Mouse (Mus musculus) heart, postnatal 0 days (tissue): ENCODE measurements around the gene Tshz2. TPM values are rescaled to one million over a fixed set of nuclear protein-coding genes. Genes with fewer than 3 reads are reported as not detected.
A peak's percentile ranks its signal among the peaks of the same experiment; 100 is the strongest.

Source experiments
- ATAC-seq: fragments of 200-750 bp; cut with Nextera tagmentation; 2 replicates; pipeline ENCODE4 v1.8.0; 2017; ENCODE audit warnings: low read depth, moderate number of reproducible peaks, moderate library complexity; ENCODE audit not compliant: insufficient read depth
- DNase-seq: peaks from one replicate; pipeline ENCODE4 v3.0.0-alpha.2; 2016; ENCODE audit warnings: low spot score
- H3K27ac ChIP-seq: fragments of 300-500 bp; sonication (generic); 2 replicates; pipeline ENCODE4 v1.5.1; 2014; ENCODE audit warnings: low read depth, mild to moderate bottlenecking
- H3K27me3 ChIP-seq: fragments of 300-500 bp; sonication (generic); 2 replicates; pipeline ENCODE4 v1.6.1; 2014; ENCODE audit warnings: low read length, mixed read lengths; ENCODE audit not compliant: control insufficient read depth, insufficient read depth
- H3K36me3 ChIP-seq: fragments of 300-500 bp; sonication (generic); replicated peaks from 2 replicates; pipeline ENCODE4 v1.6.1; 2014; ENCODE audit warnings: low read length, mixed read lengths; ENCODE audit not compliant: control insufficient read depth, insufficient read depth
- H3K4me1 ChIP-seq: fragments of 300-500 bp; sonication (generic); 2 replicates; pipeline ENCODE4 v1.6.1; 2014; ENCODE audit warnings: antibody characterized with exemption; ENCODE audit not compliant: control insufficient read depth, insufficient read depth
- H3K4me2 ChIP-seq: fragments of 300-500 bp; sonication (generic); 2 replicates; pipeline ENCODE4 v1.6.1; 2014; ENCODE audit warnings: low read depth, mild to moderate bottlenecking, low read length, moderate library complexity
- H3K4me3 ChIP-seq: fragments of 300-500 bp; sonication (generic); 2 replicates; pipeline ENCODE4 v1.5.1; 2014; ENCODE audit warnings: low read depth, low read length
- H3K9ac ChIP-seq: fragments of 300-500 bp; sonication (generic); replicated peaks from 2 replicates; pipeline ENCODE4 v1.6.1; 2014; ENCODE audit warnings: low read depth, low read length, mixed read lengths
- H3K9me3 ChIP-seq: fragments of 300-500 bp; sonication (generic); replicated peaks from 2 replicates; pipeline ENCODE4 v1.6.1; 2016; ENCODE audit warnings: low read length; ENCODE audit not compliant: control insufficient read depth
- CTCF ChIP-seq: IDR thresholded peaks from 2 replicates; pipeline ENCODE4 v1.5.1; 2016; ENCODE audit warnings: antibody characterized with exemption, control low read depth, low read depth
- EP300 ChIP-seq: IDR thresholded peaks from 2 replicates; pipeline ENCODE4 v1.6.1; 2016; ENCODE audit warnings: antibody characterized with exemption, low read depth
- WGBS: fragments of 180-500 bp; shearing (Covaris S2); extraction: QIAGEN DNeasy Blood & Tissue Kit; methylation state at CpG from one replicate; pipeline ENCODE4 v1.1.7; 2014; 5-methylcytosine and 5-hydroxymethylcytosine counted together
- polyA plus RNA-seq: library from polyadenylated mRNA; unstranded; fragments of >200 nt; fragmentation: Nextera tagmentation; extraction: Ambion mirVana; gene quantifications from 2 replicates; pipeline ENCODE4 v1.2.1, GENCODE M21; 2015
- total RNA-seq: library from RNA; depleted of rRNA; stranded (reverse); fragments of >200 nt; gene quantifications from 2 replicates; pipeline ENCODE4 v1.2.3, GENCODE M21; 2014; ENCODE audit warnings: low replicate concordance

Gene Tshz2
- total and polyA plus RNA-seq, 2 experiments from 2014 or later, result 2.8 to 7.8 TPM

- no peaks in the 10 kb centered on the region for H3K4me1 ChIP-seq
- H3K27me3 ChIP-seq, result no peaks in the 10 kb centered on the region
- no peaks in the 10 kb centered on the region for H3K9me3 ChIP-seq
- no peak for TF ChIP-seq CTCF
- no peak for TF ChIP-seq EP300
- no peak overlapping the region for H3K27ac ChIP-seq
- DNase-seq, result no peak
- WGBS, result 68% methylated on average over 13 of the region's 13 CpGs
- H3K4me2 ChIP-seq, result no peak overlapping the region
- H3K9ac ChIP-seq, result no peak overlapping the region
- no peaks in the 10 kb centered on the region for H3K36me3 ChIP-seq
- H3K4me3 ChIP-seq, result no peak overlapping the region
- no peak for ATAC-seq
These were observed 404.5 kb downstream of the Tshz2 start for GRCm38 (mm10) chr2:170037346-170037745.

- TF ChIP-seq CTCF (no peak), EP300 (no peak)
- H3K4me3 ChIP-seq, result no peak overlapping the region
- no peak for DNase-seq
- H3K27ac ChIP-seq, result no peak overlapping the region
- ATAC-seq, result no peak
- no peaks in the 10 kb centered on the region for H3K27me3 ChIP-seq
- 78% methylated on average over 14 of the region's 14 CpGs for WGBS
- H3K9me3 ChIP-seq, result no peaks in the 10 kb centered on the region
- no peak overlapping the region for H3K9ac ChIP-seq
- no peaks in the 10 kb centered on the region for H3K36me3 ChIP-seq
- no peaks in the 10 kb centered on the region for H3K4me1 ChIP-seq
- H3K4me2 ChIP-seq, result no peak overlapping the region
These were observed 407.0 kb downstream of the Tshz2 start for GRCm38 (mm10) chr2:170039772-170040171.

GRCm38 (mm10) chr2:170041101-170041500 lies 408.3 kb downstream of the Tshz2 start:
- WGBS, result 40% methylated on average over 9 of the region's 9 CpGs
- TF ChIP-seq EP300 (no peak), CTCF (no peak)
- no peak for ATAC-seq
- H3K4me2 ChIP-seq, result no peak overlapping the region
- H3K4me1 ChIP-seq, result no peaks in the 10 kb centered on the region
- no peaks in the 10 kb centered on the region for H3K36me3 ChIP-seq
- H3K4me3 ChIP-seq, result no peak overlapping the region
- H3K27ac ChIP-seq, result peak overlapping the region; percentile 12; the same call in 1 of the 2 replicates
- H3K9ac ChIP-seq, result no peak overlapping the region
- H3K27me3 ChIP-seq, result no peaks in the 10 kb centered on the region
- DNase-seq, result peak; percentile 26
- no peaks in the 10 kb centered on the region for H3K9me3 ChIP-seq

GRCm38 (mm10) chr2:170042471-170043213 lies 409.8 kb downstream of the Tshz2 start:
- no peak for DNase-seq
- 75% methylated on average over 12 of the region's 12 CpGs for WGBS
- Histone ChIP-seq H3K36me3 (no peaks in the 10 kb centered on the region), H3K27me3 (no peaks in the 10 kb centered on the region), H3K4me1 (no peaks in the 10 kb centered on the region), H3K27ac (no peak overlapping the region), H3K4me2 (no peak overlapping the region), H3K4me3 (no peak overlapping the region), H3K9me3 (no peaks in the 10 kb centered on the region), H3K9ac (no peak overlapping the region)
- TF ChIP-seq CTCF (no peak), EP300 (no peak)
- ATAC-seq, result no peak

GRCm38 (mm10) chr2:170043290-170043689 lies 410.5 kb downstream of the Tshz2 start:
- DNase-seq (no peak), ATAC-seq (no peak)
- TF ChIP-seq CTCF (no peak), EP300 (no peak)
- H3K27me3 ChIP-seq, result no peaks in the 10 kb centered on the region
- no peak overlapping the region for H3K9ac ChIP-seq
- no peaks in the 10 kb centered on the region for H3K4me1 ChIP-seq
- H3K4me2 ChIP-seq, result no peak overlapping the region
- no peaks in the 10 kb centered on the region for H3K36me3 ChIP-seq
- no peaks in the 10 kb centered on the region for H3K9me3 ChIP-seq
- 85% methylated on average over 8 of the region's 10 CpGs for WGBS
- no peak overlapping the region for H3K4me3 ChIP-seq
- no peak overlapping the region for H3K27ac ChIP-seq

- Histone ChIP-seq H3K4me1 (no peaks in the 10 kb centered on the region), H3K27me3 (no peaks in the 10 kb centered on the region), H3K9me3 (no peaks in the 10 kb centered on the region), H3K4me3 (no peak overlapping the region), H3K36me3 (no peaks in the 10 kb centered on the region), H3K27ac (no peak overlapping the region), H3K4me2 (no peak overlapping the region), H3K9ac (no peak overlapping the region)
- peak; percentile 8; the same call in 1 of the 2 replicates for TF ChIP-seq CTCF
- no peak for TF ChIP-seq EP300
- ATAC-seq, result no peak
- no peak for DNase-seq
- WGBS, result 76% methylated on average over 11 of the region's 11 CpGs
These were observed 413.1 kb downstream of the Tshz2 start for GRCm38 (mm10) chr2:170045896-170046295.
